Mouse (Mus musculus): ENCODE data around the gene Cap2.

DNA sequence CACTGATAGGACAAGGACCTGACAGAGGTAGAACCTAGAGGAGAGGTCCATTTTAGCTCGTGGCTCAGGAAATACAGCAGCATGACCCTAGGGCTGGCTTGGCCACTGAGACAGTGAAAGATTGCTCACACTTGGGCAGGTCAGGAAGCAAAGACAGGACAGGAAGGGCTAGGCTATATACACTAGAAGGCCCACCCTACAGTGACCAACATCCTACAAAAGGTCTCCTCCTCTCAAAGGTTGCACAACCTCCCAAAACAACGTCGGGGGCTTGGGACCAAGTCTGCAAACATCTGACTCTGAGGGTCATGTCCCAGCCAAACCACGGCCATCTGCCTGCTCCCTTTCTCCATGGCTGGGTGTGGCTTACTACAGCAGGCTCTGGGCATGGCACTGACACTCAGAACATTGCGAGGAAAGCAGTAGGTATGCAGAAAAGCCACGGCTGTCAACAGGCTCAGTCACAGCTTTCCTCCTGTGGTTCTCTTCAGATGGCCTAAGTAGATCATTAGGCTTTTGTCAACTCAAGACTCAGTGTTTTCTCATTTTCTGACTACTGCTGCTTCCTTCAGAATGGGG, 112.1 kb downstream of the Cap2 start:
- TF ChIP-seq CTCF (IDR thresholded peaks at IDR 0.05; ENCODE audit: extremely low read depth, insufficient read depth, insufficient read length, insufficient replicate concordance) (no peak), POLR2A (IDR thresholded peaks at IDR 0.05; ENCODE audit: low read depth, low read length) (no peak)
